Mouse (Mus musculus) testis, postnatal 10 days (tissue): Measurements from ENCODE around the gene Abhd11.
"Not testable (repeated sequence)": the region's sequence is repeated elsewhere in the genome, so short reads cannot be mapped to it uniquely, and the experiment has no call there.

Experiments
- DNase-seq: peaks from one replicate; pipeline ENCODE4 v3.0.0; 2021; ENCODE audit warnings: low spot score

Gene Abhd11

GRCm38 (mm10) chr5:135008671-135009589 is at the start of gene Abhd11:
Gene Abhd11, plus strand, starts transcription at chr5:135009152.
- peak; percentile 99 for DNase-seq

GRCm38 (mm10) chr5:134960430-134960829 is 48.5 kb upstream of the Abhd11 start:
- no peak for DNase-seq

GRCm38 (mm10) chr5:134961519-134961918 is 47.4 kb upstream of the Abhd11 start:
- no peak for DNase-seq

GRCm38 (mm10) chr5:134963546-134963945 is 45.4 kb upstream of the Abhd11 start:
- DNase-seq, result peak; percentile 68

- not testable (repeated sequence) for DNase-seq
Observed at GRCm38 (mm10) chr5:134964655-134965054, 44.3 kb upstream of the Abhd11 start.

- peak; percentile 82 for DNase-seq
Observed at GRCm38 (mm10) chr5:134965473-134965851, 43.5 kb upstream of the Abhd11 start.

GRCm38 (mm10) chr5:134965852-134966821 is 42.8 kb upstream of the Abhd11 start:
- DNase-seq, result peak; percentile 65

- no peak for DNase-seq
Observed at GRCm38 (mm10) chr5:134967164-134967944, 41.6 kb upstream of the Abhd11 start.

GRCm38 (mm10) chr5:134970671-134971070 is 38.3 kb upstream of the Abhd11 start:
- DNase-seq, result no peak

GRCm38 (mm10) chr5:134973081-134973480 is 35.9 kb upstream of the Abhd11 start:
- DNase-seq, result no peak

- no peak for DNase-seq
Observed at GRCm38 (mm10) chr5:134973526-134973925, 35.4 kb upstream of the Abhd11 start.

- no peak for DNase-seq
Observed at GRCm38 (mm10) chr5:134974294-134974693, 34.7 kb upstream of the Abhd11 start.

- DNase-seq, result no peak
Observed at GRCm38 (mm10) chr5:134974921-134975320, 34.0 kb upstream of the Abhd11 start.

GRCm38 (mm10) chr5:134976164-134976563 is 32.8 kb upstream of the Abhd11 start:
- DNase-seq, result no peak

- no peak for DNase-seq
Observed at GRCm38 (mm10) chr5:134976577-134977250, 32.2 kb upstream of the Abhd11 start.

GRCm38 (mm10) chr5:134977837-134978236 is 31.1 kb upstream of the Abhd11 start:
- no peak for DNase-seq

- DNase-seq, result no peak
Observed at GRCm38 (mm10) chr5:134981149-134981548, 27.8 kb upstream of the Abhd11 start.

GRCm38 (mm10) chr5:134983111-134983510 is 25.8 kb upstream of the Abhd11 start:
- no peak for DNase-seq

GRCm38 (mm10) chr5:134983771-134984170 is 25.2 kb upstream of the Abhd11 start:
- no peak for DNase-seq

- DNase-seq, result peak; percentile 61
Observed at GRCm38 (mm10) chr5:134985633-134986297, 23.2 kb upstream of the Abhd11 start, which contains the start of gene Cldn3. Gene Cldn3, plus strand, starts transcription at chr5:134986214.
